Mouse (Mus musculus) midbrain, embryonic 14.5 days (tissue): ENCODE results near the gene Exoc7. TPM values are rescaled to one million over a fixed set of nuclear protein-coding genes. Genes with fewer than 3 reads are reported as not detected.

Experiments used
- ATAC-seq: fragments of 200-750 bp; cut with Nextera tagmentation; 2 replicates; pipeline ENCODE4 v1.8.0; 2017; ENCODE audit warnings: moderate number of reproducible peaks, moderate library complexity; ENCODE audit not compliant: low FRiP score, low TSS enrichment
- DNase-seq: peaks from one replicate; pipeline ENCODE4 v3.0.0-alpha.2; 2015
- H3K27ac ChIP-seq: fragments of 300-500 bp; sonication (generic); replicated peaks from 2 replicates; pipeline ENCODE4 v1.5.1; 2014; ENCODE audit warnings: mild to moderate bottlenecking, low read depth, low read length, moderate library complexity
- H3K27me3 ChIP-seq: fragments of 300-500 bp; sonication (generic); 2 replicates; pipeline ENCODE4 v1.6.1; 2014; ENCODE audit warnings: low read length, control low read depth, mixed read lengths; ENCODE audit not compliant: control insufficient read depth, insufficient read depth
- H3K36me3 ChIP-seq: fragments of 300-500 bp; sonication (generic); 2 replicates; pipeline ENCODE4 v1.6.1; 2014; ENCODE audit warnings: low read length, control low read depth; ENCODE audit not compliant: control insufficient read depth, insufficient read depth
- H3K4me1 ChIP-seq: fragments of 300-500 bp; sonication (generic); 2 replicates; pipeline ENCODE4 v1.6.1; 2014; ENCODE audit warnings: mild to moderate bottlenecking, antibody characterized with exemption, low read length, control low read depth; ENCODE audit not compliant: control insufficient read depth, insufficient read depth
- H3K4me2 ChIP-seq: fragments of 300-500 bp; sonication (generic); 2 replicates; pipeline ENCODE4 v1.6.1; 2014; ENCODE audit warnings: mild to moderate bottlenecking, low read length, moderate library complexity
- H3K4me3 ChIP-seq: fragments of 300-500 bp; sonication (generic); replicated peaks from 2 replicates; pipeline ENCODE4 v1.5.1; 2014; ENCODE audit warnings: low read depth, low read length
- H3K9ac ChIP-seq: fragments of 300-500 bp; sonication (generic); replicated peaks from 2 replicates; pipeline ENCODE4 v1.6.1; 2014; ENCODE audit warnings: mild to moderate bottlenecking, low read length, moderate library complexity
- H3K9me3 ChIP-seq: fragments of 300-500 bp; sonication (generic); 2 replicates; pipeline ENCODE4 v1.6.1; 2016; ENCODE audit warnings: low read length, control low read depth, mixed read lengths; ENCODE audit not compliant: control insufficient read depth
- whole genome bisulfite sequencing: fragments of 180-500 bp; shearing (Covaris S2); extraction: QIAGEN DNeasy Blood & Tissue Kit; methylation state at CpG from one replicate; pipeline ENCODE4 v1.1.7; 2014; 5-methylcytosine and 5-hydroxymethylcytosine counted together
- polyA plus RNA-seq: library from polyadenylated mRNA; unstranded; fragments of >200 nt; fragmentation: Nextera tagmentation; extraction: Ambion mirVana; gene quantifications from 2 replicates; pipeline ENCODE4 v1.2.1, GENCODE M21; 2014

Exoc7 gene
- polyA plus RNA-seq, 1 experiment from 2014 or later, result 122 TPM

DNA sequence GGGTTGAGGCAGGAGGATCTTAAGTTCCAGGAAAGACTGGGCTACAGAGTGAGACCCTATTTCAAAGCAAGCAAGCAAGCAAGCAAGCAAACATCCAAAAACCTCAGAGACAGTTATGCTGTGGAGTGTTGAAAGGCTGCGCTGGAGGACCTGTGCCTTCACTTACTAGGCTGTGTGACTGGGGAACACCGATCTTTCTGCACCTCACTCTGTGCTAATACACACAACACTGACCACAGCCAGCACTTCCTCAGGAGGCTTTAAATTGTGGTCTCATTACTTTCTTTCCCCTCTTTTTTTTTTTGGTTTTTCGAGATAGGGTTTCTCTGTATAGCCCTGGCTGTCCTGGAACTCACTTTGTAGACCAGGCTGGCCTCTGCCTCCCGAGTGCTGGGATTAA lies 41.2 kb downstream of the Exoc7 start:
- WGBS, result 90% methylated on average over 4 of the region's 4 CpGs
- Histone ChIP-seq H3K9ac (no peak overlapping the region), H3K4me3 (no peak overlapping the region), H3K4me1 (no peaks in the 10 kb centered on the region), H3K27ac (no peak overlapping the region), H3K36me3 (peaks cover 94% of the 10 kb centered on the region), H3K9me3 (no peaks in the 10 kb centered on the region), H3K4me2 (no peak overlapping the region), H3K27me3 (no peaks in the 10 kb centered on the region)
- ATAC-seq, result no peak
- no peak for DNase-seq

DNA sequence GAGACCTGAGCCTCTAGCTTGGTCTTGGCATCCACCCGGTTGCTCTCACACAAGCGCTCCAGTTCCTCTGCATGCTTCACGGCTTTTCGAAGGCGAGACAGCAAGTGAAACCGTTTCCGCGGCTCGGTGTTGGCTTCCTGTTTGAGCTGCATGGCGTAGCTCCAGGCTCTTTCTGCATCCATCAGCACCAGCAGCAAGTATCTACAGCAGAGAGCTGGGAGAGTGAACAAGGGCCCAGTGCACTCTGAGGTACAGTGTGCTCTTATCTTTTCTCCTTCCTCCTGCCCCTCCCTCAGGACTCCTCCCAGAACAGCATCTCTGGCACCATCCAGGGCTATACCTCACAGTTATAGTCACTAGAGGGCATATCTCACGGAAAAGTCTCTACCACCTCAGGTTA lies 41.7 kb downstream of the Exoc7 start:
- WGBS, result 93% methylated on average over 11 of the region's 11 CpGs
- no peaks in the 10 kb centered on the region for H3K27me3 ChIP-seq
- H3K4me3 ChIP-seq, result no peak overlapping the region
- DNase-seq (no peak), ATAC-seq (no peak)
- H3K9me3 ChIP-seq, result no peaks in the 10 kb centered on the region
- no peak overlapping the region for H3K4me2 ChIP-seq
- no peak overlapping the region for H3K9ac ChIP-seq
- no peaks in the 10 kb centered on the region for H3K4me1 ChIP-seq
- no peak overlapping the region for H3K27ac ChIP-seq
- peaks cover 95% of the 10 kb centered on the region for H3K36me3 ChIP-seq

DNA sequence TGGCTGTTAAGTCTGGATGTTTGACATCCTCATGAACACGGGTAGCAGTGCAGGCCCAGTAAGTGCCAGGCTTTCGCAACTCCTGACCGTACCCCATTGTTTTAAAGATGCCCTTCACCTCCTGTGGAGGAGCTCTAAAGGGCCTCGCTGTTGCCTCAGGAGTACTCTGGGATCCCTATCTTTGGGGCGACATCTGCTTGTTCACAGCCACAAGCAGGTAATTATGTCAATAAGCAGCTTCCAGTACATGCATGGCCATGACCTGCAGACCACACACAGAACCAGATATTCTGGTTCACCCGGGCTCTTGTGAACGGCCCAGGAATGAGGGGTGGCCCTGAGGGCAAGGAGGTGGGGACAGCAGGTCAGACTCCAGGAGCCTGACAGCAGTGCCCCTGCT lies 46.8 kb downstream of the Exoc7 start:
- ATAC-seq, result no peak
- Histone ChIP-seq H3K9ac (no peak overlapping the region), H3K4me2 (no peak overlapping the region), H3K27ac (no peak overlapping the region), H3K36me3 (peaks cover 86% of the 10 kb centered on the region), H3K4me3 (no peak overlapping the region), H3K9me3 (no peaks in the 10 kb centered on the region), H3K27me3 (no peaks in the 10 kb centered on the region), H3K4me1 (no peaks in the 10 kb centered on the region)
- WGBS, result 93% methylated on average over 7 of the region's 7 CpGs
- no peak for DNase-seq

DNA sequence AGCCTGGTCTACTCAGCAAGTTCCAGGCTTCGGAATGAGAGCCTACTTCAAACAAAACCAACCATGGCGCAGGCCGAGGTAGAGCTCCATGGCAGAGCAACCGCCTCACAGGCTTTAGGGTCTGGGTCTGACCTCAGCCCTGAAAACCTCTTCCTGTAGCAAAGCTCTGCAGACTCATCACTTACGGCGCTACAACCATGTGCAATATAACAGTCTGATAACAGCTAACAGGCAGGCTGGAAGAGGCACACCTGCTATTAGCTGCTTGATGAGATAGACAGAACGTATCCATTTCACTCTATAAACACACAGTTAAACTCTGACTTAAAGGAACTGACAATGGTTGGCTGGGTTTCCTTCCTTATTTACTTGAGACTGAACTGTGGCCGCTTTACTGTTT lies 47.6 kb downstream of the Exoc7 start:
- H3K4me3 ChIP-seq, result no peak overlapping the region
- no peak overlapping the region for H3K9ac ChIP-seq
- WGBS, result 96% methylated on average over 8 of the region's 8 CpGs
- H3K9me3 ChIP-seq, result no peaks in the 10 kb centered on the region
- peaks cover 87% of the 10 kb centered on the region for H3K36me3 ChIP-seq
- H3K27ac ChIP-seq, result no peak overlapping the region
- no peaks in the 10 kb centered on the region for H3K4me1 ChIP-seq
- ATAC-seq (no peak), DNase-seq (no peak)
- no peak overlapping the region for H3K4me2 ChIP-seq
- no peaks in the 10 kb centered on the region for H3K27me3 ChIP-seq

DNA sequence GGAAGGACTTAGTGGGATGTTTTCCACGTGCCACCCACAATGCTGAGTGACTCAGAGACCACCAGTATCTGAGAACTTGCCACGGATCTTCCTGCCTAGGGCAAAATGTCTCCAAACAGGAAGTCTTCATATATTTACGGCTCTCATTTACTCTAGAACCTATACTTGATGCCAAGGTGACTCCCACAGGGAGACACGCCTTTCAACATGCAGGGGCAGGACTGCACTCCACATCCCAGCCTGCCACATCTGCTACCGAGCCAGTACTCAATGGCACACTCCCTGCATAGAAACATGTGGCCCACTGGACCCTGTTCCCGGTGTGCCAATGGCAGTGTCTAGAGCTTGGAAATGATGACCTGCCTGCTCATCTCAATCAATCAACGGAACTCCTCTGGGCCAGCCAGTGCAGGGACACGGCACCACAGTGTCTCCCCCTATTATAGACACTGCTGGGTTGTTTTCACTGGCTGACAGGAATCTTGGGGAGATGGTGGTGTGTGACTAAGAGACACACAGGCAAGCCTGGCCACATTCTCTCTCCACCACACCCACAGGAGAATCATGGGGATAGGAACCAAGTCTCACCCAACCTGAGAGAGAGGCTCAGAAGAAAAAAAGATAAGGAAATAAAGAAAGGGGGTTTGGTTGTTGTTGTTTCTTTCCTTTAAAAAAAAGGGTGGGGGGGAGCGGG lies 50.9 kb downstream of the Exoc7 start:
- no peak overlapping the region for H3K4me3 ChIP-seq
- peaks cover 87% of the 10 kb centered on the region for H3K36me3 ChIP-seq
- no peak overlapping the region for H3K4me2 ChIP-seq
- H3K9me3 ChIP-seq, result no peaks in the 10 kb centered on the region
- 94% methylated on average over 9 of the region's 9 CpGs for WGBS
- H3K9ac ChIP-seq, result no peak overlapping the region
- ATAC-seq (no peak), DNase-seq (no peak)
- H3K27ac ChIP-seq, result no peak overlapping the region
- no peaks in the 10 kb centered on the region for H3K4me1 ChIP-seq
- no peaks in the 10 kb centered on the region for H3K27me3 ChIP-seq

DNA sequence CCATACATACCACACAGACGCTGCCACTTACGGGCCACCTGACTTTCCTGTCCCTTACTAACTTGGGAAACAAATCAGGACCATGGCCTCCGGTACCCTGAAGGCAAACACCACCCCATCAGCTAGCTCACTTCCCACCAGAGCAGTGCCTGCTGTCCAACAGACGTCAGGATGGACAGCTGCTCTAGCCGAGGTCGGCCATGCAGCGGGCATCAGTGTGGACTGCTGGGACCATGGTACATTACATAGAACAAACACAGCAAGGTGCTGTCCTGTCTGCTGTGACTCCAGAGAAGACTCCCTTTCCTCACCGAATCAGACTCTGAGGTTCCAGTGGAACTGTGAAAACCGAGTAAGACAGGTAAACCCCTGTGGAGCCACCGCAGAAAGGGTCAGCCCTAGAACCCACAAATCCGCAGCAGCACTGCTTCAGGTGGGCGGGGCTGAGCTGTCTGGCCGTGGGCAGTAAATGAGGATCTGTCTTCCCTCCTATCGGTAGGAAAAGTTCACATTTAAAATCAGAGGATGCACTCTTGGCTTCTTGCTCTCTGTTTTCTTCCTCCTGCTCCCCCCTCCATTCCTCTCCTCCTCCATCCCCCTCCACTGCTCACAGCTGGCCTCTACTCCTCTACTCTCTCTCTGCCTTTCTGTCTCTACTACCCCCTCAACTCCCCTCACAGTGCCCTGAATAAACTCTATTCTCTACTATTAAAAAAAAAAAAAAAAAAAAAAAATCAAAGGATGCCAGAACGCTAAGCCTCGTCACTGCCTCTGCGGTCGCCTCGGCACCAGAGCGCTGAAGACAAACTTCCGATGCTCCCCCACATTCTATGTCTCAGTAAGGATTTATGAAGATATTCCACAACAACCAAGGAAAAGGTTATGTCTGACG lies 51.7 kb downstream of the Exoc7 start:
- no peak for DNase-seq
- WGBS, result 87% methylated on average over 22 of the region's 22 CpGs
- H3K4me2 ChIP-seq, result no peak overlapping the region
- no peaks in the 10 kb centered on the region for H3K27me3 ChIP-seq
- no peak overlapping the region for H3K4me3 ChIP-seq
- no peak overlapping the region for H3K9ac ChIP-seq
- no peaks in the 10 kb centered on the region for H3K4me1 ChIP-seq
- ATAC-seq, result no peak
- H3K36me3 ChIP-seq, result peaks cover 87% of the 10 kb centered on the region
- no peaks in the 10 kb centered on the region for H3K9me3 ChIP-seq
- no peak overlapping the region for H3K27ac ChIP-seq

DNA sequence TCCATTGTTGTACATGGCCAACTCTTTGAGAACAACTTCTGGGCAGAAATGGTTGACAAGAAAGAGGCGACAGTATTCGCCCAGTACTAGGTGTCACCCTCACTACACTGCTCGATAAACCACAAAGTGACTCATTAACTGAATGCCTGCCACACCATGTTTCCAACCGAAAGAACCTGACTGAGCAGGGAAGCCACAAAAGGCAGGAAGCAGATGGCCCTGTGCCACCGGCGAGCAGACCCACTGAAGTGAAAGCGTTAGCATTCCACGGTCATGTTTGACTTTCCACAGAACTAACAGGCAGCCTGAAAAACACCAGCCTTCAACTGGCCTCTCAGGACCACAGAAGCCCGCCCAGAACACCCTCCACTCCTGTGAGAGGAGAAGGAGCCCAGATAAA lies 52.4 kb downstream of the Exoc7 start:
- Histone ChIP-seq H3K4me1 (no peaks in the 10 kb centered on the region), H3K27me3 (no peaks in the 10 kb centered on the region), H3K27ac (no peak overlapping the region), H3K36me3 (peaks cover 87% of the 10 kb centered on the region), H3K9me3 (no peaks in the 10 kb centered on the region), H3K4me3 (no peak overlapping the region), H3K9ac (no peak overlapping the region), H3K4me2 (no peak overlapping the region)
- DNase-seq (no peak), ATAC-seq (no peak)
- whole genome bisulfite sequencing, result 90% methylated on average over 9 of the region's 9 CpGs

DNA sequence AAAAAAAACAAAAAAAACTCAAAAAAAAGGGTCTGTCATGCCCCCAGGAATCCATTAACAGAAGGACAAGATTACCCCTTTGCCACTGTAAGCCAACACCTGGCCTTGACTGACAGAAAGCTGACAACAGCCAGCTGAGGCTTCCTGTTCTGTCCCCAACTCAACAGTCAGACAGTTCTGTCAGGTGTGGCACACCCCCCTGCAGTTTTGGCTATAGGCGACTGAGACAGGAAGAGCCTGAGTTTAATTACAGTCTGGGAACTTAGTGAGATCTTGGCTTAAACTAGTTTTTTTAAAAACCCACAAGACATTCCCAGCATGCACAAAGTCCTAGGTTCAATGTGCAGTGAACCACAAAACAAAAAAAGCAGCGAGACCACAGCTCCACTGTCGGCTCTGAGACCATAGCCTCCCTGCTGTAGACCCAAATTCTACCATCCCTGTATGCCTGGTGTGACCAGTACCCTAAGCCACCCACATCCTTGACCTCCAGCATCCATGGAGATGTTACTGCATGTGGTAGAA lies 53.9 kb downstream of the Exoc7 start:
- Histone ChIP-seq H3K27me3 (no peaks in the 10 kb centered on the region), H3K9me3 (no peaks in the 10 kb centered on the region), H3K27ac (no peak overlapping the region), H3K36me3 (peaks cover 88% of the 10 kb centered on the region), H3K4me1 (no peaks in the 10 kb centered on the region), H3K9ac (no peak overlapping the region), H3K4me2 (no peak overlapping the region), H3K4me3 (no peak overlapping the region)
- ATAC-seq, result no peak
- DNase-seq, result no peak
- 91% methylated on average over 3 of the region's 3 CpGs for WGBS
